Mouse (Mus musculus) heart, adult 11 months (tissue): ENCODE measurements at regions not wholly inside any gene's neighbourhood (a gene's known extent, or its start where the extent isn't known, plus 50 kb on each side); places are given as distances from the start of the nearest gene placed in this dataset.

Experiments
- DNase-seq: peaks from one replicate; pipeline ENCODE4 v3.0.0; 2022

DNA sequence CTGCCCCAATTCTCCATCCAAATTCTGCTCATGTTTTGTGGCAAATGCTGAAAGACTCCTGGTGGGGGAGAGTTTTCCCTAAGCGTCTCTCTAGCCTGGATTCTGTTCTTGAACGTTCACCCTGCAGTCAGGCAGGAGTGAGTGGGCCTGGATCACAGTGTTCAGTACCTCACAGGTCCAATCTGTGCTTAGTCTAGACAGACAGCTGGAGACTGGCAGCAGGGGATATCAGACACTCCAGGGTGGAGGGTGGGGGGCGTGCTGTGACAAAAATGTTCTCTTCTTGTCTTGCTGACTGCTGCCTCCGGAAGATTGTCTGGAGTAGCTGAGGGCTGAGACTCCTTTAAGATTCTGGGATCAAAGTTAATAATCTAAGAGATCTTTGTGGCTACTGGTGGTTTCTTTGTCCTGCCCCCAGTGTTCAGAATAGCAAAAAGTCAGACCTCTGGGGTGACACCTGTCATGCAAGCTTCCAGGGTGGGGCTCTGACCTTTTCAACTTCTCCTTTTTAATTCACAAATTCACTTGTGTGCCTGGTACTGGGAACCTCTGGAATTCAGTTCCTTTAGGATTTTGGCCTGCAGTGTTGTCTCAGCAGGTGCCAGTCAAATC lies 319.0 kb upstream of the Trib2 start:
- no peak for DNase-seq

- peak; percentile 34 for DNase-seq
These were observed 317.7 kb upstream of the Trib2 start for GRCm38 (mm10) chr12:16134446-16134845.

DNA sequence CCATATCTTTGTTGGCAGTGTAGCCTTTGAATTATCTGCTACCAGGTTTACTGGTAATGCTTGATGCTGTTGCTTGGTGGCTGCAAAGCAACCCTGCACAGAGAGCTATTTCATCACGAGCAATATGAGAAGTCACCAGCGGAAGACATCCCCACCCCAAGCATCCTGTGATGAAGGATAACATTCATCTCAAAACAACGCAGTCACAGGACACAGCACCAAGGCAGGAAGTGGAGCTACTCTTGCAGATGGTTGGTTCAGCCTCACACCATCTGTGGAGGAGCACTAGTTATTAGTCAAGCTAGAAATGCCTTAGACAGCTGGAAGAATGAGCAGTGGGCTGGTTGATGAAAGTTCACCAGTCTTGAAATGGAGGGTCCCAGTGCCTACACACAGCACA lies 316.5 kb upstream of the Trib2 start:
- DNase-seq: peak; percentile 96

DNA sequence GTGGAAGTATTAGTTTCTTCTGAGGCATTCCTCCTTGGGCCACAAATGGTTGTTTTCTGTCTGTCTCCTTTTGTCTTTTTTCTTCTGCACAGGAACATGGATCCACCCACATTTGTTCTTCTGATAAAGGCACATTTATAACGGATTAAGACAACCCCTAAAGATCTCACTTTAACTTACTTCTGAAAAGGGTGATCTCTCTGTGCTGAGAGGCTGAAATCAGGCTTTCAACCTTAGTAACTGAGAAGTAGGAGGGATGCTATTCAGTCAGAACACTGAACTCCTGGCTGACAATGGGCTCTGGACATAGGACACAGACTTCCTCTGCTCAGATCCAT lies 315.0 kb upstream of the Trib2 start:
- DNase-seq: no peak

DNA sequence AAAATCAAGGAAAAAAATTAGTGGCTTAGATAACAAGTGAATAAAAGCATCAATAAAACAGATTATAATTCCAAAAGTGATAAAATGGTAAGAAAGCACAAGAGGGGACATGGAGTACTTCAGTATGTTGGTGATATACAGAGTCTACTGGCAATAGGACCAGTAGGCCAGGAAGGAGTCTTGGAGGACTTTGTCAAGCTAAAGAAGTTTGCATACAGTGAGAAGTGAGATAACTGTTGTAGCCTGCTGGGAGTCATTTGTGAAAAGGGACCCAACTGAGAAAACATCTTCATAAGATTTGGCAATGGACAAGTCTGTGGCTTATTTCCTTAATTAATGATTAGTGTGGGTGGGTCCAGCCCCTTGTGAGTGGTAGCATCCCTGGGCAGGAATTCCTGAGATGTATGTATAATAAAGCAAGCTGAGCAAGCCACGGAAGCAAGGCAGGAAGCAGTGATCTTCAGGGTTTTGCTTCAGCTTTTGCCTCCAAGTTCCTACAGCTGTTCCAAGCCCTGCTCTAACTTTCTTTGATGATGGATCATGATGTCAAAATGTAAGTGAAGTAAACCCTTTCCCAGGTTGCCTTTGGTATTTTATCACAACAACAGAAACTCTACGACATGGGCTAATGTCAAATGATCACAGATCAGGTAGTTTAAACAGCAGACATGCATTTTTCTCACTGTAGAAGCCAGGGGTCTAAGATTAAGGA lies 314.5 kb upstream of the Trib2 start:
- no peak for DNase-seq

GRCm38 (mm10) chr12:16130605-16131004 lies 313.9 kb upstream of the Trib2 start:
- no peak for DNase-seq

- DNase-seq: no peak
These were observed 313.2 kb upstream of the Trib2 start for GRCm38 (mm10) chr12:16129923-16130322.

DNA sequence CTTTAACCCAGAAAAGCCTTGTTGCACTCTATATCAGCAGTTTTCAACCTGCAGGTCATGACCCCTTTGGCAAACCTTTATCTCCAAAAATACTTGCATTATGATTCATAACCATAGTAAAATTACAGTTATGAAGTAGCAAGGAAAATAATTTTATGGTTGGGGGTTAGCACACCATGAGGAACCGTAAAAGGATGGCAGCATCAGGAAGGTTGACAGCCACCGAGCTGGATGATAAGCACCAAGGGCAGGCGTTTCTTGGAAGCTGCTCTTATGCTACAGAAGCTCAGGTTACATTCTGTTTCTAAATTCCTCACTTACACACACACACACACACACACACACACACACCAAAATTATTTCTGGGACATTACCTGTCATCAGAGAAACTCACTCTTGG lies 312.5 kb upstream of the Trib2 start:
- peak; percentile 55 for DNase-seq

- peak; percentile 82 for DNase-seq
These were observed 308.2 kb upstream of the Trib2 start for GRCm38 (mm10) chr12:16124906-16125305.

GRCm38 (mm10) chr12:16122353-16123127 lies 305.8 kb upstream of the Trib2 start:
- no peak for DNase-seq

GRCm38 (mm10) chr12:16121787-16122186 lies 305.1 kb upstream of the Trib2 start:
- DNase-seq: peak; percentile 73

DNA sequence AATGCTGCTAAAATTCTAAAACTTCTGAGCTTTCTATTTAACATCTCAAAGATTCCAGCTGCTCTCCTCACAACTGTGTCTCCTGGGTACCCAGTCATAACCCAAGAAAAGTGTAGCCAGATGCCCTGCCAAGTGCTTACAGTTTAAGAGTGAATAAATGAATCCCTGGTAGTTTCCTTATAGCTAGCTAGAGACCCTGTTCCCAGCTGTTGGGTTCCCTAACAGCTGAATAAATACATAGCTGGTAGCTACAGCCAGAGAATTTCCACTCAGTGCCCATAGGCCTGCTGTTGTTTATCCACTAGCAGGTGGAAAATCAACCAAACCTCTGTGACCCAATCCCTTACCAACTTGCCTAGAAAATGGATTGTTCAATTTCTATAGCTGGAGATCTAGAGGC lies 302.0 kb upstream of the Trib2 start:
- DNase-seq: peak; percentile 64

DNA sequence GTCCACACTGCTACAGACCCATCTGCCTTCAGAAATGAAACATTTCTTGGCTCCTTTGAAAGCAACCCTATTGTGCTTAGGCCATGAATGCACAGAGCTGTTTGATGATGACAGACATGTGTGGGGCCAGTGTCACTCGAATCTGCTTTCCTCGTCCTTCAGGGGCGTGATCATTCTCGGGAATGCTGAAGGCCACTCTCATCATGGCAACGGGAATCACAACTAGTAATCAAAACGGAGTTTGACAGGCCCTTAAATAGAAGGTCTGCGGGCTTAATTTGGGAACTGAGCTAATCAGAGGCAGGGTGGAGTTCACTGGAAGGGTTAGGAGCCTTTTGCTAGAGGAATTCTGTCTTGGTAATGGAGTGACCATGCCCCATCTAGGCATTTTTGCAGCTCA lies 290.2 kb upstream of the Trib2 start:
- DNase-seq: peak; percentile 91

GRCm38 (mm10) chr12:16098840-16099239 lies 282.1 kb upstream of the Trib2 start:
- DNase-seq: peak; percentile 42

DNA sequence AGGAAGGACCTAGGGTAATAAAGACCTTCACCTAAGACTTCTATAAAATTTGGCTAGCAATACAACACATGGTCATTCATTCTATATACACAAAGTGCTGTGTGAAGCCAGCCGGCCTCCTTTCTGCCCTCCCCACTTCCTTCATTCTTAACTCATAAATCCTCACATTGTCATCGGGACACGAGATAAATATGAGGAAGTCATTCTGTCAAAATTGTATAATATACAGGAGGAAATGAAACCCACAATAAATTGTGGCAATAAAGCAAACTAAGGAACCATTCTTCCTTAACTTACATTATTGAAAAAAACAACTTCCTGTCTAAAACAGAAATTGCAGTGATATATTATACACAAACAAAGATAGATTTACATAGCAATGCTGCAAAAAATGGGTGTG lies 275.9 kb upstream of the Trib2 start:
- DNase-seq: no peak

- DNase-seq: no peak
These were observed 274.6 kb upstream of the Trib2 start for GRCm38 (mm10) chr12:16091336-16091735.

DNA sequence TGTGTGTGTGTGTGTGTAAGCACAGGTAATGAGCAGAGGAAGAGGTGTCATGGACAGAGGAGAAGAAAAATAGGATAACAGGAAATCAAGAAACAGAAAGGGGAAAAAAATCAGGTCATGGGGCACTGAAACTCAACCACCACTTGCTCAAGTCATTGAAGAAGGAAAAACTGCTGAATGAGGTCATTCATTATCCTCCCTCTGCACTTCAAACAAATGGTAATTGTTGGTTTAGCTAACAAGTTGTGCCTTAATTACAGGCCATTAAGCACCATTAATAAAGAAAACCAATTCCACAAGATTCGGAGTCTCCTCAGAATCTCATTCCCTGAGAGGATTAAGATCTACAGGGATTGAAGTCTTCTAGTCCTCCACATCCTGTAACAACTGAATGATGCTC lies 266.5 kb upstream of the Trib2 start:
- DNase-seq: no peak

DNA sequence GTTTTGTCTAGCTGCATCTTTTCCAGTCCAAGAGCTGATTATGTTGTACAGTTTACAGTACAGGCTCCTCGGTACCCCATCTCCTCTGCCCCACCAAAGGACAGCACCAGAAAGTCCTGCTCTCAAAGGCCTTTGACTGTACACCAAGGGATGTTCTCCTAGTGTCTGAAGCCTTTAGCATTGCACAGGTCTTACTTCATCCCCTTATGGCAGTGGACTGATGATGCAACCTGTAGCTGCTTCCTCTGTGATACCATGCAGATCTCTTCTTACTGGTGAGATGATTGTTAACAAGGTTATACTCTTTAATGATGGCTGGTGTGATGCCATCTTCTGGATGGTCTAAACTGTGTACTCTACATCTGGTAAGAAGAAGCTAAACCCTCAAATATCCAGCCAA lies 260.5 kb upstream of the Trib2 start:
- no peak for DNase-seq

DNA sequence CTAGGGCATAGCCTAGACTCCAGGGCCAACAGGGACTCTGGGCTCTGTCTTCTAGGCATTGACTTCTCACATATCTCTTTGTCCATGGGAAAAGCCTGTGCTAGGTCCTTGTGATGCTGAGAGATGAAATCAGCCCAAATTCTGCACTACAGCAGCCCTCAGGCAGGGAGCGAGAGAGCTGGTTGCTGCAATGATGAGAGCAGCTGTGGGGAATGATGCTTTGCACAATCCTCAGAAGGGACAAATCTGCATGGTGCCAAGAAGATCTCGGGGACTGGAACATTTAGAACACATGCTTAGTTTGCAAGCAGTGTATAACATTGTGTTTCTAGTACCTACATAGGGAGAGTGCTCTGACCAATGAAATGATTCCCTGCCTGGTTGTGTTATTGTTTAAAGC lies 259.2 kb upstream of the Trib2 start:
- peak; percentile 91 for DNase-seq

DNA sequence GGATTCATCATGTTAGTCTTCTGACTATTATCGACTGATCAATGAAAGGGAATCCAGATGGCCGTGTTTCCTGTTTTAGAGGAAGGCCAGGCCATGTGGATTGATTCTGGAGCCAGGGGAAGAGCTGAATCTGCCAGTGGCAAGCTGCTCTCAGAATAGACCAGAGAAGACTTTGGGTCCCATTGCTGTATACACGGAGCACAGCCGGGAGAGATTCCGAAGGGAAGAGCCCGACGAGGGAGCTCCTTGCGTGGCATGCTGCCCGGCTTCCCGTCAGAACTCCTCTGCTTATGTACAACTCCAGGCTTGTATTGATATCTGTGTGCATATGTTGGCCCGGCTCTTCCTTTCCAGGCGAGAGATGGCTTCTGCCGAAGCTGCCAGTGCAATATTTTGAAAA lies 252.2 kb upstream of the Trib2 start:
- peak; percentile 91 for DNase-seq

- peak; percentile 51 for DNase-seq
These were observed 246.0 kb upstream of the Trib2 start for GRCm38 (mm10) chr12:16062689-16063088.

DNA sequence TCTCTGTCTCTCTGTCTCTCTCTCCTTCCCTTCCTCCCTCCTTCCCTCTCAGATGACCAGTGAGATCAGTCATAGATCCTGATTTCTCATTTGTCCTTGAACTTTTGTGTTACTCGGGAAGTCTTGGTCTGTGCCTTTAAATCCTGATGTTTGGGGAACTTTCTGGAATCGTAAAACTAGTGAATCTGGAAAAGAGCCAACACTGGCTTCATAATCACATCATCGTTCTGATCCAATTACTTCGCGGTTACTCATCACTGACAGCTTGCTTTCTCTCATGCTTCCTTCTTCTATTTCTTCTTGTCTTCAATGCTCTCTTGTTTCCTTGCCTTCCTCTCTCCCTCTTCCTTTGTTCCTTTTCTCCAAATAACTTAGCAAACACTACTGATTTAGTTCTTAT lies 243.7 kb upstream of the Trib2 start:
- no peak for DNase-seq

DNA sequence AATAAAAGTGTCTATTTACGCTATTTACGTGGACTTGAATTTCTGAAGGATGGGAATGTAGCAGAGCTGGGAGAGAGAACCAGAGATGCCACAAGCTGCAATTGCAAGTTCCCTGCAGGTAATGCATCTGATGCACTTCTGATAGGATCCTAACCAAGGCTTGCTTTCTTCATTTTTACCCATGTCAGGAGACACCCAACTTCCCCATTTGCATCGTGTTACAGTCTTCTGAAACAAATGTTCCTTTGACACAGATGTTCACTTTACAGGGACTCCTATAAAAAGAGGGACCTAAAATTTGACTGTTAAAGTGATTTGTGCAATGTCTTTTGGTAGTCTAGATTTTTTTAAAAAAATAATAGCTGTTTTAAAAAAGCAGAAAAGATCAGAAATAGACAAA lies 241.5 kb upstream of the Trib2 start:
- peak; percentile 33 for DNase-seq

DNA sequence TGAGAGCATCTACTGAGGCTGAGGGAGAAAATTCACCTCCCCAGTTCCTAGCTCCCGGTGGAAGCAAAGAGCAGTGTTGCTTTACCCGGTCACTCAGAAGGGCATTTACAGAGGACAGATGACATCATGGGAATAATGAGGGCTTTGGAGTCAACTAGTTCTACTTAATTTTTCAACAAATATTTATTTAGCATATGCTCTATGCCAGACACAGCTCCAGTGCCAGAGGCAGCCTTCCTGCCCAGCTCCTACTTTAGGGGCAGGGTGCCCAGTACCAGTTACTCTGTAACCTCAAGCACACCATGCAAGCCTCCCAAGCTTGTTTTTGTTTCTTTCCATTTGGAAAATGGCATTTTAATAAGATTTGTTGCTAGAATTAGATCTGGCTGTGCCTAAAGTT lies 240.1 kb upstream of the Trib2 start:
- DNase-seq: peak; percentile 36
